Mouse (Mus musculus): Measurements from ENCODE around the gene Cd48.

GRCm38 (mm10) chr1:171646429-171646940 is 35.3 kb upstream of the Cd48 start:
- TF ChIP-seq POLR2A (IDR thresholded peaks at IDR 0.05; ENCODE audit: low read depth, low read length) (no peak), CTCF (IDR thresholded peaks at IDR 0.05; ENCODE audit: extremely low read depth, insufficient read depth, insufficient read length, insufficient replicate concordance) (no peak)

Data from spleen, adult 2 months (tissue).